Mouse (Mus musculus): ENCODE results near the gene Slc2a8.

Slc2a8 gene

GRCm38 (mm10) chr2:32969326-32969725, 12.6 kb downstream of the Slc2a8 start:
- DNase-seq = no peak

GRCm38 (mm10) chr2:32968024-32968614, 13.8 kb downstream of the Slc2a8 start:
- no peak for DNase-seq

- DNase-seq = peak; percentile 84
Observed at GRCm38 (mm10) chr2:32966689-32967631, 14.9 kb downstream of the Slc2a8 start.

- no peak for DNase-seq
Observed at GRCm38 (mm10) chr2:32966184-32966688, 15.6 kb downstream of the Slc2a8 start.

GRCm38 (mm10) chr2:32965511-32966183, 16.2 kb downstream of the Slc2a8 start:
- DNase-seq = no peak

GRCm38 (mm10) chr2:32964659-32965457, 17.0 kb downstream of the Slc2a8 start:
- DNase-seq = no peak

- no peak for DNase-seq
Observed at GRCm38 (mm10) chr2:32963981-32964380, 17.9 kb downstream of the Slc2a8 start.

- no peak for DNase-seq
Observed at GRCm38 (mm10) chr2:32963544-32963943, 18.3 kb downstream of the Slc2a8 start.

- DNase-seq = no peak
Observed at GRCm38 (mm10) chr2:32962875-32963220, 19.0 kb downstream of the Slc2a8 start.

- DNase-seq = no peak
Observed at GRCm38 (mm10) chr2:32962062-32962874, 19.6 kb downstream of the Slc2a8 start.

- peak; percentile 97 for DNase-seq
Observed at GRCm38 (mm10) chr2:32961192-32961995, 20.5 kb downstream of the Slc2a8 start, which contains the start of the genes Rpl12 and Lrsam1. Gene Rpl12, plus strand, starts transcription at chr2:32961559. Gene Lrsam1, minus strand, starts transcription at chr2:32961614.

- DNase-seq = no peak
Observed at GRCm38 (mm10) chr2:32960273-32960672, 21.6 kb downstream of the Slc2a8 start.

- no peak for DNase-seq
Observed at GRCm38 (mm10) chr2:32957344-32957743, 24.5 kb downstream of the Slc2a8 start.

GRCm38 (mm10) chr2:32954581-32954980, 27.3 kb downstream of the Slc2a8 start:
- DNase-seq = no peak

GRCm38 (mm10) chr2:32947454-32947853, 34.4 kb downstream of the Slc2a8 start:
- DNase-seq = no peak

GRCm38 (mm10) chr2:32940483-32940882, 41.4 kb downstream of the Slc2a8 start:
- no peak for DNase-seq

- peak; percentile 66 for DNase-seq
Observed at GRCm38 (mm10) chr2:32939418-32939817, 42.5 kb downstream of the Slc2a8 start.

- no peak for DNase-seq
Observed at GRCm38 (mm10) chr2:32938741-32939140, 43.1 kb downstream of the Slc2a8 start.

- DNase-seq = no peak
Observed at GRCm38 (mm10) chr2:32931730-32932129, 50.2 kb downstream of the Slc2a8 start.

- DNase-seq = no peak
Observed at GRCm38 (mm10) chr2:32928947-32929829, 52.7 kb downstream of the Slc2a8 start.
